Mouse (Mus musculus) E14TG2a.4 (cell line): Measurements from ENCODE around the gene Rab44.

Experiments
- CTCF ChIP-seq: conservative IDR thresholded peaks from 2 replicates; pipeline ENCODE4 v1.5.1; 2014; ENCODE audit warnings: low read length
- NANOG ChIP-seq: IDR thresholded peaks from 2 replicates; pipeline ENCODE4 v1.6.1; 2014; ENCODE audit warnings: borderline replicate concordance, low read length, mixed read lengths
- POU5F1 ChIP-seq: IDR thresholded peaks from 2 replicates; pipeline ENCODE4 v1.6.1; 2014; ENCODE audit warnings: low read length, borderline replicate concordance

GRCm38 (mm10) chr17:29159743-29160455, 46.0 kb downstream of the Rab44 start:
- TF ChIP-seq CTCF (no peak), POU5F1 (no peak), NANOG (no peak)
